Mouse (Mus musculus) olfactory bulb, adult 2 months (tissue): Measurements from ENCODE around the gene Add2.

Experiments used
- CTCF ChIP-seq: fragments of 200-500 bp; IDR thresholded peaks from 2 replicates; pipeline ENCODE4 v1.5.1; 2012; ENCODE audit warnings: low read depth, mild to moderate bottlenecking, low read length, moderate library complexity; ENCODE audit not compliant: insufficient read depth
- POLR2A ChIP-seq: fragments of 200-500 bp; IDR thresholded peaks from 2 replicates; pipeline ENCODE4 v1.6.1; 2012; ENCODE audit warnings: mild to moderate bottlenecking, low read depth, low read length, moderate library complexity; ENCODE audit not compliant: insufficient read depth

- TF ChIP-seq POLR2A (no peak), CTCF (no peak)
These were observed 7.5 kb upstream of the Add2 start for GRCm38 (mm10) chr6:86020948-86021347.
